In the genomic region with DNA sequence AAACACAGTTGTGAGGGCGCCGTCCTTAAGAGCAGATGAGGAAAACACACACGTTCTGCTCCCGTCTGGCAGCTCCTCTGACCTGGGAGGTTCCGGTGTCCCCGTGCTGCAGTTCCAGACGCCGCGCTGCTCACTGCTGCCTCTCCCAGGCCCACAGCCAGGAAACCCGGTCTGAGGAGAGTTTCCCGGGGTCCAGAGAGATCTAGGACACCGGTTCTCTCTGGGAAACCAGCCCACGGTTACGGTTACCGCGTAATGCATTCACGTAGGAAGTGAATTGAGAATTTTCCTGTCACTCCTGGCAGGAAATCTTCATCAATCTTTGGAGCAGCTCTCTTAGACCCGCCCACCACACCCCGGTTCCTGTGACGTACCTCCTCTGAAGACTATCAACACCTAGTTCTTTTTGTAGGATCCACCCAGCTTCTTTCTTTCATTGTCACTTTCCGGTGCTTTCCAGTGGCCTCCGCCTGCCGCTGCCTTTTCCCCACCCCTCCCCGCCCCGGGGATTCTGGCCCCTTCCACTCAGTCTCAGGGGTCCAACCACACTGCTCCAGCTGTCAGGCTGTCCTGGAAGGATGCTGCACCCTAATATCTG, we compare ENCODE assay signal across 7 mouse cellular contexts.
A peak's percentile ranks its signal among the peaks of the same experiment; 100 is the strongest.
DNase-seq lines count a peak whose midpoint lies in the region; ATAC-seq and TF ChIP-seq lines count a peak whose summit lies in the region.

No protein-coding gene starts in this region.

- 0 out of 2 replicates have a peak, but pooled peaks have one; percentile 7 for TF ChIP-seq POLR2A in cortical plate, adult 2 months (IDR thresholded peaks at IDR 0.05; ENCODE audit: extremely low read depth, insufficient read depth, low read length)

- H3K4me1 ChIP-seq in cortical plate, adult 2 months (ENCODE audit: control insufficient read depth, insufficient read depth, low read length), result peaks cover 4% of the 10 kb centered on the region

- peak; percentile 87 for ATAC-seq in megakaryocyte, adult 5-6 weeks (ENCODE audit: poor library complexity, severe bottlenecking)

- TF ChIP-seq CTCF in cortical plate, adult 2 months (IDR thresholded peaks at IDR 0.05; ENCODE audit: extremely low read depth, insufficient read depth, low read length), result no peak

- H3K4me3 ChIP-seq in cortical plate, adult 2 months (ENCODE audit: insufficient read depth, low read length), result peak overlapping the region; percentile 63

- intact Hi-C loops in gastrocnemius, postnatal 14 days (cut with DNase I; ENCODE audit: low total_unique reads), result no loop called here

- H3K27ac ChIP-seq in cortical plate, adult 2 months (ENCODE audit: insufficient read depth, low read length), result peak overlapping the region; percentile 63

- DNase-seq in adrenal gland, adult 8-10 months, result peak; percentile 35
- peak; percentile 56 for DNase-seq in gastrocnemius, postnatal 14 days
- DNase-seq in induced T-regulatory cell, adult 2 months (ENCODE audit: low read depth), result peak; percentile 88
- peak; percentile 33 to 41 for DNase-seq in left cerebral cortex, adult 8-10 months (ENCODE audit: low spot score in 2 of 2)
- peak; percentile 63 to 75 for DNase-seq in right cerebral cortex, adult 2 months (ENCODE audit: low spot score in 2 of 2)

Comparison
In these comparisons a context has a peak if more than half of its experiments do, and no peak if none do; other contexts are left out.
1. Peak in every context shown above with its lines: DNase-seq, ATAC-seq, H3K4me3 ChIP-seq and H3K27ac ChIP-seq.
2. DNase-seq: peak in every context shown above with its lines; median percentile 88 in induced T-regulatory cell, adult 2 months; 69 in right cerebral cortex, adult 2 months; 56 in gastrocnemius, postnatal 14 days; 37 in left cerebral cortex, adult 8-10 months; 35 in adrenal gland, adult 8-10 months.